Mouse (Mus musculus): ENCODE data around the gene Ldlr. TPM values are rescaled to one million over a fixed set of nuclear protein-coding genes. Genes with fewer than 3 reads are reported as not detected.

Gene Ldlr
- polyA plus RNA-seq, 1 experiment from 2014 or later, result 60.0 TPM

DNA sequence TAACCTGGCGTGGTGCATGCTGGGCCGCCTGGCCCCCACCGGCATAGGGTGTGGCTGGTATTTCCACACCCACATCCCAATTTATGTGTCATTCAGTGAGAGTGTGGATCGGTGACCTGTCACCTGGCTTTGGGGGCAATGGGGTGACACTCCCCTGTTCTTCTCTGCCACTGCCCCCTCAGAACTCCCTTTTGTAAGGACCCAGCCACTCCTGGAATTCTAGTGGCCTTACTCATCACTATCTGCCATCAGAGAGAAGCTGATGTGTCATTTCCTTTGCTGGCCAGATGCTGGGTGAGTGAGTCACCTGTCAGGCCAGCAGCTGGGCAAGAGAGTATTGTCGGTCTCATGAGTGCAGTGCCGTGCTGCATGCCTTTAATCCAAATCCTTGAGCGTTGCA lies 6.0 kb downstream of the Ldlr start:
- Histone ChIP-seq H3K36me3 (replicated peaks) (peaks cover 98% of the 10 kb centered on the region), H3K27me3 (ENCODE audit: poor library complexity, severe bottlenecking) (no peaks in the 10 kb centered on the region)

DNA sequence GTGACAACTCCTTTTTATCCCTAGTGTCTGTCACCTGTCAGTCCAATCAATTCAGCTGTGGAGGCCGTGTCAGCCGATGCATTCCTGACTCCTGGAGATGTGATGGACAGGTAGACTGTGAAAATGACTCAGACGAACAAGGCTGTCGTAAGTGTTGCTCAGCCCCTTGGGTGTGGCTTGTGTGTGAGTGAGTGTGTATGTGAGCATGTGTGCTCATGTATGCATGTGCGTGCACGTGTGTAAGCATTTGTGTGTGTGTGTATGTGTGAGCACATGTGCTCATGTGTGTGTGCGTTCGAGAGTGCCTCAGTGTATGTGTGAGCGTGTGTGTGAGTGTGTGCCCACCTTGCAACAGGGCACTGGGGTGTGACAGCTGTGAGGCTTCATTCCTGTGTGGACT lies 9.0 kb downstream of the Ldlr start:
- Histone ChIP-seq H3K27ac (no peak overlapping the region), H3K4me3 (no peak overlapping the region), H3K27me3 (ENCODE audit: poor library complexity, severe bottlenecking) (no peaks in the 10 kb centered on the region), H3K4me1 (peaks cover 14% of the 10 kb centered on the region; the same call in 1 of the 2 replicates), H3K36me3 (replicated peaks) (peaks cover 100% of the 10 kb centered on the region), H3K9me3 (no peaks in the 10 kb centered on the region)
- WGBS, result 96% methylated on average over 9 of the region's 9 CpGs
- DNase-seq (ENCODE audit: extremely low spot score, low spot score), result no peak

More for the DNA sequence above, 6.0 kb downstream of the Ldlr start:
- DNase-seq (ENCODE audit: extremely low spot score, low spot score), result no peak
- Histone ChIP-seq H3K4me3 (no peak overlapping the region), H3K9me3 (0 out of 2 replicates have a peak, but pooled peaks cover 4% of the 10 kb centered on the region), H3K27ac (no peak overlapping the region), H3K4me1 (peaks cover 40% of the 10 kb centered on the region)
- 94% methylated on average over 7 of the region's 7 CpGs for WGBS

DNA sequence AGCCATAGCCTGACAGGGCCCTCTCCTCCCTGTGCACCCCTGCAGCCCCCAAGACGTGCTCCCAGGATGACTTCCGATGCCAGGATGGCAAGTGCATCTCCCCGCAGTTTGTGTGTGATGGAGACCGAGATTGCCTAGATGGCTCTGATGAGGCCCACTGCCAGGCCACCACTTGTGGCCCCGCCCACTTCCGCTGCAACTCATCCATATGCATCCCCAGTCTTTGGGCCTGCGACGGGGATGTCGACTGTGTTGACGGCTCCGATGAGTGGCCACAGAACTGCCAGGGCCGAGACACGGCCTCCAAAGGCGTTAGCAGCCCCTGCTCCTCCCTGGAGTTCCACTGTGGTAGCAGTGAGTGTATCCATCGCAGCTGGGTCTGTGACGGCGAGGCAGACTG lies 10.2 kb downstream of the Ldlr start:
- DNase-seq (ENCODE audit: extremely low spot score, low spot score), result no peak
- peaks cover 11% of the 10 kb centered on the region; the same call in 1 of the 2 replicates for H3K4me1 ChIP-seq
- WGBS, result 97% methylated on average over 17 of the region's 17 CpGs
- H3K9me3 ChIP-seq, result no peaks in the 10 kb centered on the region
- no peak overlapping the region for H3K4me3 ChIP-seq
- peaks cover 100% of the 10 kb centered on the region for H3K36me3 ChIP-seq (replicated peaks)
- H3K27ac ChIP-seq, result no peak overlapping the region
- H3K27me3 ChIP-seq (ENCODE audit: poor library complexity, severe bottlenecking), result no peaks in the 10 kb centered on the region

DNA sequence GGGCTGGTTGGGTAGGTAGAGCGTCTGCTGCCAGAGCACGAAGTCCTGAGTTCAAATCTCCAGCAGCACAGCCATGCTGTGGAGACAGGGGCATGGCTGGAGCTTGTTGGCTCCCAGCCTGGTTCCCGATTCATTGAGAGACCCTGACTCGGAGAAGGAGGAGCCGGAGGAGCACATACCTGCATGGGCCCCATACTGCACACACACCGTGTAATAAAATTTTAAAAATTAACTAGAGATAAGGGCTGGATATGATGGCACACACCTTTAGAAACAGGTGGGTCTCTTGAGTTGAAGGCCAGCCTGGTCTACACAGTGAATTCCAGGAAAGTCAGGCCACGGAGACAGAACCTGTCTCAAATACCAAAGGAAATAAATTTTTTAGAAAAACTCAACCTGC lies 10.7 kb downstream of the Ldlr start:
- Histone ChIP-seq H3K4me1 (0 out of 2 replicates have a peak, but pooled peaks cover 6% of the 10 kb centered on the region), H3K27me3 (ENCODE audit: poor library complexity, severe bottlenecking) (no peaks in the 10 kb centered on the region), H3K9me3 (no peaks in the 10 kb centered on the region), H3K36me3 (replicated peaks) (peaks cover 100% of the 10 kb centered on the region), H3K4me3 (no peak overlapping the region), H3K27ac (no peak overlapping the region)
- DNase-seq (ENCODE audit: extremely low spot score, low spot score), result no peak
- 97% methylated on average over 7 of the region's 7 CpGs for WGBS

DNA sequence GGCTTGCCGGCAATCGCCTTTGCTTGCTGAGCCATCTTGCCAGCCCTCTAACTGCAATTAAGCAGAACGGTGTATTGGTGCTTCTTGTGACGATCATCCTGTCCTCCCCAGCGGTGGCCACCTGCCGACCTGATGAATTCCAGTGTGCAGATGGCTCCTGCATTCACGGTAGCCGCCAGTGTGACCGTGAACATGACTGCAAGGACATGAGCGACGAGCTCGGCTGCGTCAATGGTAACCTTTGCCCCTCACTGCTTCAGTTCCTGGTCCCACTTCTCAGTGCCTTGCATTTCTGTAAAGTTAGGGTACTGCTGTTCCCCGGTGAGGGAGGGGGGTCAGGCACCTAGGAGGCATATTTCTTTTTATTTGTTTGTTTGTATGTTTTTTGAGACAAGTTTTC lies 11.8 kb downstream of the Ldlr start:
- no peak for DNase-seq (ENCODE audit: extremely low spot score, low spot score)
- Histone ChIP-seq H3K27ac (no peak overlapping the region), H3K36me3 (replicated peaks) (peaks cover 100% of the 10 kb centered on the region), H3K27me3 (ENCODE audit: poor library complexity, severe bottlenecking) (no peaks in the 10 kb centered on the region), H3K4me3 (no peak overlapping the region), H3K9me3 (no peaks in the 10 kb centered on the region), H3K4me1 (no peaks in the 10 kb centered on the region)
- 94% methylated on average over 14 of the region's 14 CpGs for WGBS

DNA sequence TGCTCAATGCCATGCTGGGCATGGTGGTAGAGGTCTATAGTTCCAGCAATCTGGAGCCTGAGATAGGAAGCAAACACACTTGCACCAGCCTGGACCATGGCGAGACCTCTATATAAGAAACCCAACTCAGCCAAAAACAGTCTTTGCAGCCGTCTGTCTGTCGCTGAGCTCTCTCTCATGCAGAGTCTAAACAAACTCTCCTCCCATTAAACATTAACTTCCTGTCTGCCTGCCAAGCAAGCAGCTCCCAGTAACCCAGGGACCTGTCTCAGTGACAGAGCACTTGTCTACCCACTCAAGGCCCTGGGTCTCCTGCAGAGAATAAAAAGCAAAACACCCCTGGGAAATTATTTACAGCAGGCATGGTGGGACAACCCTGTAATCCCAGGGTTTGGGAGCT lies 13.3 kb downstream of the Ldlr start:
- DNase-seq (ENCODE audit: extremely low spot score, low spot score), result no peak
- no peaks in the 10 kb centered on the region for H3K9me3 ChIP-seq
- 91% methylated on average over 3 of the region's 3 CpGs for WGBS
- H3K4me1 ChIP-seq, result no peaks in the 10 kb centered on the region
- no peaks in the 10 kb centered on the region for H3K27me3 ChIP-seq (ENCODE audit: poor library complexity, severe bottlenecking)
- no peak overlapping the region for H3K27ac ChIP-seq
- H3K4me3 ChIP-seq, result no peak overlapping the region
- H3K36me3 ChIP-seq (replicated peaks), result peaks cover 99% of the 10 kb centered on the region

DNA sequence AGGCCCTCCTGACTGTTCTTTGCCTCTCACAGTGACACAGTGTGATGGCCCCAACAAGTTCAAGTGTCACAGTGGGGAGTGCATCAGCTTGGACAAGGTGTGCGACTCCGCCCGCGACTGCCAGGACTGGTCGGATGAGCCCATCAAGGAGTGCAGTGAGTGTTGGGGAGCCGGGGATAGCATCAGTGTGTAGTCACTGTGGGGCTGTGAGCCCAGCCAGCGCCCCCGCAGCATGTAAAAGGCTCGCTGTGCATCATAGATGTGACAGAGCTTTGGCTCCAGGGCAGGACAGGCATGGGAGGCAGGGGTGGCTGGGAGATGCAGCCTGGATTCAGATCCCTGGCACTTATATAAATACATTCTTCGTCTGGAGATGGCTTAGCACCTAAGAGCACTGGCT lies 13.9 kb downstream of the Ldlr start:
- no peaks in the 10 kb centered on the region for H3K9me3 ChIP-seq
- no peaks in the 10 kb centered on the region for H3K4me1 ChIP-seq
- no peaks in the 10 kb centered on the region for H3K27me3 ChIP-seq (ENCODE audit: poor library complexity, severe bottlenecking)
- no peak for DNase-seq (ENCODE audit: extremely low spot score, low spot score)
- no peak overlapping the region for H3K4me3 ChIP-seq
- WGBS, result 93% methylated on average over 10 of the region's 10 CpGs
- peaks cover 99% of the 10 kb centered on the region for H3K36me3 ChIP-seq (replicated peaks)
- H3K27ac ChIP-seq, result no peak overlapping the region

DNA sequence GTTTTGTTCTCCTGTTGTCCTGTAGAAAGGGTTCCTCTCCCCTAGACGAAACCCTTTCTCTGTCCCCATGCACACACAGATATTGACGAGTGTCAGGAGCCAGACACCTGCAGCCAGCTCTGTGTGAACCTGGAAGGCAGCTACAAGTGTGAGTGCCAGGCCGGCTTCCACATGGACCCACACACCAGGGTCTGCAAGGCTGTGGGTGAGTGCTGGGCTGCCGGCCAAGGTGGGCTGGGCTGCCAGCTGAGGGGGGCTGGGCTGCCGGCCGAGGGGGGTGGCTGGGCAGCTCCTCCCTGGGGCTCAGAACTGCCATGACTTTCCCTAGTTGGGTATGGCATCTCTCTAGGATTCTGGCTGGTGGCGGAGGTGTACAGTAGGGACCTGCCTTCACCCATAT lies 15.5 kb downstream of the Ldlr start:
- Histone ChIP-seq H3K9me3 (no peaks in the 10 kb centered on the region), H3K27ac (no peak overlapping the region), H3K4me1 (no peaks in the 10 kb centered on the region), H3K36me3 (replicated peaks) (peaks cover 96% of the 10 kb centered on the region), H3K27me3 (ENCODE audit: poor library complexity, severe bottlenecking) (no peaks in the 10 kb centered on the region), H3K4me3 (no peak overlapping the region)
- WGBS, result 96% methylated on average over 7 of the region's 7 CpGs
- no peak for DNase-seq (ENCODE audit: extremely low spot score, low spot score)

DNA sequence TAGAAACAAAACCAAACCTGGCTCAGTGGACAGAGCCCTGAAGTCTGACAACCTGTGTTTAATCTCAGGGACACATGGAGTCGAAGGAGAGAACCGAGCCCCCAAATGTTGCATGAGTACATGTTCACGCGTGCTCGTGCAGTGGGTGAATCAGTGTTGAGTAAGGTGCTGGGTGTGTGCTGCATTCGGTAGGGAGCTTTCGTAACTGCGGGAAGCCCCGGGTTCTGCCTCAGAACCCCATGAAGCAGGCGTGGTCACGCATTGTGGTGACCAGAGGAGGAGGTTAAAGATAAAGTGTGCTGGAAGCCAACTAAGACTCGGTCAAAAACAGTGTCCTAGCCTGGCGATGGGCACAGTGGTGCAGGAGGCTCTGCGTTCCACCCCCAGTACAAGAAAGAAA lies 17.1 kb downstream of the Ldlr start:
- no peaks in the 10 kb centered on the region for H3K4me1 ChIP-seq
- no peaks in the 10 kb centered on the region for H3K9me3 ChIP-seq
- 96% methylated on average over 14 of the region's 14 CpGs for WGBS
- H3K27ac ChIP-seq, result no peak overlapping the region
- no peaks in the 10 kb centered on the region for H3K27me3 ChIP-seq (ENCODE audit: poor library complexity, severe bottlenecking)
- no peak for DNase-seq (ENCODE audit: extremely low spot score, low spot score)
- H3K36me3 ChIP-seq (replicated peaks), result peaks cover 96% of the 10 kb centered on the region
- H3K4me3 ChIP-seq, result no peak overlapping the region

DNA sequence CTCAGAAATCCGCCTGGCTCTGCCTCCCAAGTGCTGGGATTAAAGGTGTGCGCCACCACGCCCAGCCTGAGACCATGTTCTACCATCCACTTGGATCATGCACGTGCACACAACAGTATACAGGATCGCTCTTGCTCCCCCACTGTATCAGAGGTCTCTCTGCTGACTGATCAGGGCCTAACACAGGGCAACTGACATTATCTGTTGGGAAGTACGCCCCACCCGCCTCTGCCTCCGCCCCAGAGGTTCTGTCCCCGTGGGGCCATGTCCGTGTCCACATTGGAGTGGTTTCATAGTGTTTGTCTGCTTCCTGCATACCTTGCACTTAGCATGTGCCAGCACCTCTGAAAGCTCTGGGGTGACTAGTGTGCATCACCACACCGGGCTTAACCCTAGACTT lies 18.2 kb downstream of the Ldlr start:
- H3K36me3 ChIP-seq (replicated peaks), result peaks cover 96% of the 10 kb centered on the region
- H3K9me3 ChIP-seq, result no peaks in the 10 kb centered on the region
- no peaks in the 10 kb centered on the region for H3K4me1 ChIP-seq
- no peak overlapping the region for H3K4me3 ChIP-seq
- H3K27ac ChIP-seq, result no peak overlapping the region
- no peak for DNase-seq (ENCODE audit: extremely low spot score, low spot score)
- WGBS, result 94% methylated on average over 11 of the region's 11 CpGs
- H3K27me3 ChIP-seq (ENCODE audit: poor library complexity, severe bottlenecking), result no peaks in the 10 kb centered on the region

DNA sequence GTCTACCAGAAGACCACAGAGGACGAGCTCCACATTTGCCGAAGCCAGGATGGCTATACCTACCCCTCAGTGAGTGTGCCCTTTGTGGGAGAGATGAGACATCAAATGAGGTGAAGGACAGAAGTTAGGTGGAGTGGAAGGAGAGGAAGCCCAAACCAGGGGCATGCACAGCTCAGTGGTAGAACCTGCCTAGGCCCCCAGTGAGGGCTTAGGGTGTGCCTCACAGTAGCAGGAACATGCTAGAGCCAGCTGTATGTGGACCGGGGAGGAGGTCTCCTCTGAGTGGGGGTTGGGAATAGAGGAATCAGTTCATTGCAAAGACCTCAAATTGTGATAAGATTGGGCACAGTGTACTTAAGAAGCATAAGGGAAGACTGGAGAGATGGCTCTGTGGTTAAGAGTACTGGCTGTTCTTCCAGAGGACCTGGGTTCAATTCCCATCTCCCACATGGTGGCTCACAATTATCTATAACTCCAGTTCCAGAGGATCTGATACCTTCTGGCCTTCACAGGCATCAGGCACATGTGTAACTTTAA lies 24.0 kb downstream of the Ldlr start:
- H3K27me3 ChIP-seq (ENCODE audit: poor library complexity, severe bottlenecking), result no peaks in the 10 kb centered on the region
- WGBS, result 92% methylated on average over 3 of the region's 3 CpGs
- no peak for DNase-seq (ENCODE audit: extremely low spot score, low spot score)
- no peaks in the 10 kb centered on the region for H3K9me3 ChIP-seq
- H3K4me3 ChIP-seq, result no peak overlapping the region
- H3K36me3 ChIP-seq (replicated peaks), result peaks cover 92% of the 10 kb centered on the region
- no peak overlapping the region for H3K27ac ChIP-seq
- H3K4me1 ChIP-seq, result peaks cover 4% of the 10 kb centered on the region; the same call in 1 of the 2 replicates

DNA sequence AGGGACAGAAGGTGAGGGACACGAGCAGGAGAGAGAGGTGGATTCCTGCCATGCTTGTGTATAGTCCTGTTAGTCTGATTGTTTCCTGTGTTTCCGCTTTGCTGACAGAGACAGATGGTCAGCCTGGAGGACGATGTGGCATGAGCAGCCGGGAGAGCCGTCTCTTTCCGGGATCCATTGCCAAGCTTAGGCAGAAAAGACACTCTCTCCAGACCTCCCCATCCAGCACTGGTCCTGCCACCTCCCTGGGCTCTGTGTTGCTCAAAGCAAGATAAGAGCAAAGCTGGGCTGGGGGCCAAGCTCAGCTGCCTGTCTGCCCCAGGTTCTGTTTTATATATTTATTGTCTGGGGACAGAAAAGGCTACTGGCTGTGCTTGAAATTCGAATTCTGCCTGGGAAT lies 24.8 kb downstream of the Ldlr start:
- peaks cover 85% of the 10 kb centered on the region for H3K36me3 ChIP-seq (replicated peaks)
- WGBS, result 82% methylated on average over 7 of the region's 7 CpGs
- no peak for DNase-seq (ENCODE audit: extremely low spot score, low spot score)

DNA sequence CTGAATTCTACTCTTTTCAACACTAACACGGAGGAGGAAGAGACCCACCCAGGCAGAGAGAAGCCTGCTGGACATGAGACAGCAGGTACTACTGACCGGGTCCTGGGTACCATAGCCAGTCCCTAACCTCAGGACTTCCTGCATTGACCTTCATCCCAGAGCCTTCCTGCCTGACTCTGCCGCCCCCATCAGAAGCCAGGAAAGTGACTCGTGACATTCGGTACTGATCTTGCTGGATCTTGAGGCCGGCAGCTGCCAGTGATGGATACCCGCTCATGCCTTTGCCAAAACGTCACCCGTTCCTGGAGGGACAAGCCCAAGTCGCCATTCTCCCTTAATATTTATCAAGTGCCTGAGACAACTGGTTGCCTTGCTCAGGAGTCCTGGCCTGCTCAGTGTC lies 25.2 kb downstream of the Ldlr start:
- Histone ChIP-seq H3K27ac (no peak overlapping the region), H3K4me1 (peaks cover 12% of the 10 kb centered on the region; the same call in 1 of the 2 replicates), H3K4me3 (no peak overlapping the region), H3K36me3 (replicated peaks) (peaks cover 83% of the 10 kb centered on the region), H3K9me3 (no peaks in the 10 kb centered on the region), H3K27me3 (ENCODE audit: poor library complexity, severe bottlenecking) (no peaks in the 10 kb centered on the region)
- 90% methylated on average over 10 of the region's 10 CpGs for whole genome bisulfite sequencing
- DNase-seq (ENCODE audit: extremely low spot score, low spot score), result no peak

More for the DNA sequence above, 24.8 kb downstream of the Ldlr start:
- Histone ChIP-seq H3K4me3 (no peak overlapping the region), H3K9me3 (no peaks in the 10 kb centered on the region), H3K27ac (no peak overlapping the region), H3K4me1 (peaks cover 11% of the 10 kb centered on the region; the same call in 1 of the 2 replicates), H3K27me3 (ENCODE audit: poor library complexity, severe bottlenecking) (no peaks in the 10 kb centered on the region)

Data from forebrain, embryonic 10.5 days (tissue).